Mouse (Mus musculus) E14TG2a.4 (cell line): ENCODE results near the gene Edaradd.

Experiments
- H3K27me3 ChIP-seq: 2 replicates; pipeline ENCODE4 v1.6.1; 2014; ENCODE audit warnings: low read length, control low read depth; ENCODE audit not compliant: insufficient read depth
- H3K36me3 ChIP-seq: 2 replicates; pipeline ENCODE4 v1.6.1; 2014; ENCODE audit warnings: low read length, control low read depth; ENCODE audit not compliant: insufficient read depth
- H3K4me1 ChIP-seq: replicated peaks from 2 replicates; pipeline ENCODE4 v1.6.1; 2014; ENCODE audit warnings: low read depth, low read length, control low read depth
- H3K4me3 ChIP-seq: replicated peaks from 2 replicates; pipeline ENCODE4 v1.5.1; 2014; ENCODE audit warnings: mild to moderate bottlenecking, low read length
- H3K9me3 ChIP-seq: 2 replicates; pipeline ENCODE4 v1.6.1; 2014; ENCODE audit warnings: low read length, control low read depth
- CTCF ChIP-seq: conservative IDR thresholded peaks from 2 replicates; pipeline ENCODE4 v1.5.1; 2014; ENCODE audit warnings: low read length
- NANOG ChIP-seq: IDR thresholded peaks from 2 replicates; pipeline ENCODE4 v1.6.1; 2014; ENCODE audit warnings: borderline replicate concordance, low read length, mixed read lengths
- POU5F1 ChIP-seq: IDR thresholded peaks from 2 replicates; pipeline ENCODE4 v1.6.1; 2014; ENCODE audit warnings: low read length, borderline replicate concordance

Edaradd gene

GRCm38 (mm10) chr13:12433843-12434242 lies 86.4 kb downstream of the Edaradd start:
- no peaks in the 10 kb centered on the region for H3K9me3 ChIP-seq
- TF ChIP-seq CTCF (no peak), POU5F1 (no peak), NANOG (no peak)
- H3K4me3 ChIP-seq, result no peak overlapping the region
- H3K27me3 ChIP-seq, result no peaks in the 10 kb centered on the region
- H3K4me1 ChIP-seq, result peaks cover 19% of the 10 kb centered on the region
- H3K36me3 ChIP-seq, result peaks cover 98% of the 10 kb centered on the region

GRCm38 (mm10) chr13:12428556-12428955 lies 91.7 kb downstream of the Edaradd start:
- H3K4me1 ChIP-seq, result no peaks in the 10 kb centered on the region
- H3K27me3 ChIP-seq, result no peaks in the 10 kb centered on the region
- H3K4me3 ChIP-seq, result no peak overlapping the region
- H3K36me3 ChIP-seq, result peaks cover 100% of the 10 kb centered on the region
- H3K9me3 ChIP-seq, result no peaks in the 10 kb centered on the region
- TF ChIP-seq POU5F1 (no peak), NANOG (no peak), CTCF (no peak)
